Mouse (Mus musculus) adrenal gland, adult 2 months (tissue): ENCODE results near the gene Ptpn11. TPM values are rescaled to one million over a fixed set of nuclear protein-coding genes. Genes with fewer than 3 reads are reported as not detected.
"Not testable (repeated sequence)": the region's sequence is repeated elsewhere in the genome, so short reads cannot be mapped to it uniquely, and the experiment has no call there.

ENCODE experiments used
- DNase-seq: peaks from one replicate; pipeline ENCODE4 v3.0.0; 2021
- long read RNA-seq: library from polyadenylated mRNA; stranded (forward); transcript quantifications from one replicate; pipeline ENCODE4 v2.0.0, GENCODE M21; 2021
- polyA plus RNA-seq: library from polyadenylated mRNA; depleted of rRNA; stranded (reverse); fragments of >200 nt; gene quantifications from 2 replicates; pipeline ENCODE4 v1.2.3, GENCODE M21; 2012; rRNA removed
- total RNA-seq, 2 experiments: library from RNA; stranded (reverse); gene quantifications; 2 replicates each; pipeline ENCODE4 v1.2.3; 2021

Ptpn11 gene
- total RNA-seq (100 to 1,000 TPM in 1 of 2 experiments, 10 to 100 TPM in 1; 97.6 to 121 TPM), polyA plus RNA-seq (24.4 and 26.2 TPM in 2 replicates)
- long read RNA-seq, full-length matches to known transcripts = 1 of 8 reads
- long read RNA-seq, partial matches to known transcripts = 4 of 8 reads
- long read RNA-seq, other reads (novel, unspliced or antisense) = 3 of 8 reads

- DNase-seq = peak; percentile 93
Observed at GRCm38 (mm10) chr5:121190836-121191583, at the start of gene Ptpn11. Gene Ptpn11, minus strand, starts transcription at chr5:121191397.

- DNase-seq = no peak
Observed at GRCm38 (mm10) chr5:121239846-121240245, 48.6 kb upstream of the Ptpn11 start.

GRCm38 (mm10) chr5:121238208-121238607, 47.0 kb upstream of the Ptpn11 start:
- no peak for DNase-seq

- no peak for DNase-seq
Observed at GRCm38 (mm10) chr5:121236171-121236570, 45.0 kb upstream of the Ptpn11 start.

- no peak for DNase-seq
Observed at GRCm38 (mm10) chr5:121233726-121234125, 42.5 kb upstream of the Ptpn11 start.

GRCm38 (mm10) chr5:121232789-121233188, 41.6 kb upstream of the Ptpn11 start:
- no peak for DNase-seq

- DNase-seq = no peak
Observed at GRCm38 (mm10) chr5:121230811-121231210, 39.6 kb upstream of the Ptpn11 start.

GRCm38 (mm10) chr5:121229182-121229581, 38.0 kb upstream of the Ptpn11 start:
- no peak for DNase-seq

- DNase-seq = not testable (repeated sequence)
Observed at GRCm38 (mm10) chr5:121227330-121227729, 36.1 kb upstream of the Ptpn11 start.

- DNase-seq = no peak
Observed at GRCm38 (mm10) chr5:121226845-121227244, 35.6 kb upstream of the Ptpn11 start.

GRCm38 (mm10) chr5:121226406-121226805, 35.2 kb upstream of the Ptpn11 start:
- DNase-seq = no peak

- no peak for DNase-seq
Observed at GRCm38 (mm10) chr5:121225854-121226253, 34.7 kb upstream of the Ptpn11 start.

GRCm38 (mm10) chr5:121224856-121225255, 33.7 kb upstream of the Ptpn11 start:
- DNase-seq = no peak

GRCm38 (mm10) chr5:121224020-121224419, 32.8 kb upstream of the Ptpn11 start:
- DNase-seq = not testable (repeated sequence)

GRCm38 (mm10) chr5:121221328-121221850, 30.2 kb upstream of the Ptpn11 start:
- DNase-seq = no peak

GRCm38 (mm10) chr5:121220732-121221301, 29.6 kb upstream of the Ptpn11 start:
- no peak for DNase-seq

GRCm38 (mm10) chr5:121219980-121220731, 29.0 kb upstream of the Ptpn11 start, which contains the start of gene Hectd4:
Gene Hectd4, plus strand, starts transcription at chr5:121220219.
- DNase-seq = peak; percentile 96

GRCm38 (mm10) chr5:121219190-121219589, 28.0 kb upstream of the Ptpn11 start:
- DNase-seq = no peak

GRCm38 (mm10) chr5:121217313-121217634, 26.1 kb upstream of the Ptpn11 start:
- no peak for DNase-seq

- DNase-seq = not testable (repeated sequence)
Observed at GRCm38 (mm10) chr5:121216584-121217312, 25.6 kb upstream of the Ptpn11 start.

GRCm38 (mm10) chr5:121216126-121216446, 24.9 kb upstream of the Ptpn11 start:
- peak; percentile 81 for DNase-seq
